Mouse (Mus musculus): ENCODE measurements around the gene Ier3. TPM values are rescaled to one million over a fixed set of nuclear protein-coding genes. Genes with fewer than 3 reads are reported as not detected.
A peak's percentile ranks its signal among the peaks of the same experiment; 100 is the strongest.

Ier3 gene
- polyA plus RNA-seq, 1 experiment from 2014 or later, result 15.8 TPM

DNA sequence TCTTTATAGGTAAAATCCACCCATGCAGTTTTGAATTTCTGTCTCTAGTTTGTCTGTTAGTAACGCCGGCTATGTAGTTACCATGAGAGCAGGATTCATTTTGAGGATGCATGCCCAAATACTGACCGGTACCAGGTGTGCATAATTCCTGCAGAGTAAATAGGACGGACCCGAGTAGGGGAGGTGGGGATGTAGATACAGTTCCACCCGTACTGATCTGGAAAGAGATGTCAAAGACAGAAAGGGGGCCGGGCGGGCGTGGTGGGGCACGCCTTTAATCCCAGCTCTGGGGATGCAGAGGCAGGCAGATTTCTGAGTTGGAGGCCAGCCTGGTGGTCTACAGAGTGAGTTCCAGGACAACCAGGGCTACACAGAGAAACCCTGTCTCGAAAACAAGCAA, 20.5 kb downstream of the Ier3 start:
- WGBS (ENCODE audit: insufficient replicate concordance), result 12% methylated on average over 11 of the region's 11 CpGs
- Histone ChIP-seq H3K36me3 (ENCODE audit: control insufficient read depth, insufficient read depth) (peaks cover 20% of the 10 kb centered on the region), H3K9me3 (replicated peaks; ENCODE audit: control insufficient read depth, low read length) (no peaks in the 10 kb centered on the region), H3K27ac (ENCODE audit: low read length) (peak overlapping the region; percentile 93), H3K4me3 (ENCODE audit: low read depth, low read length) (peak overlapping the region; percentile 77), H3K4me2 (ENCODE audit: low read depth, low read length) (peak overlapping the region; percentile 86), H3K27me3 (ENCODE audit: control insufficient read depth, insufficient read depth, low read depth, low read length) (no peaks in the 10 kb centered on the region), H3K9ac (ENCODE audit: low read depth, low read length) (peak overlapping the region; percentile 84), H3K4me1 (ENCODE audit: control insufficient read depth, low read depth, low read length) (peaks cover 29% of the 10 kb centered on the region)
- no peak for ATAC-seq (ENCODE audit: low read depth)

DNA sequence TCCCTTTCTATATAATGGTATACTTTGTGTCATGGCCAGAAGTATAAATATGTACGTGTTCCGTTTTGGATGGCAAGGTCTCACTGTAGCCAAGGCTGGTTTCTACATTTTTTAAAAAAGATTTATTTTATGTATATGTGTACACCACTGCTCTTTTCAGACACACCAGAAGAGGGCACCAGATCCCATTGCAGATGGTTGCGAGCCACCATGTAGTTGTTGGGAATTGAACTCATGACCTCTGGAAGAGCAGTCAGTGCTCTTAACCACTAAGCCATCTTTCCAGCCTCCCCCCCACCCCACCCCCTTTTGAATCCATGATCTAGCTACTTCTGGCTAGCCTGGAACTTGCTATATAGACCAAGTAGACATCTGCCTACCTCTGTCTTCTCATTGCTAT, 22.0 kb downstream of the Ier3 start:
- peaks cover 28% of the 10 kb centered on the region for H3K4me1 ChIP-seq (ENCODE audit: control insufficient read depth, low read depth, low read length)
- no peaks in the 10 kb centered on the region for H3K9me3 ChIP-seq (replicated peaks; ENCODE audit: control insufficient read depth, low read length)
- ATAC-seq (ENCODE audit: low read depth), result no peak
- no peak overlapping the region for H3K4me3 ChIP-seq (ENCODE audit: low read depth, low read length)
- 86% methylated on average over 3 of the region's 3 CpGs for WGBS (ENCODE audit: insufficient replicate concordance)
- H3K27ac ChIP-seq (ENCODE audit: low read length), result no peak overlapping the region
- H3K9ac ChIP-seq (ENCODE audit: low read depth, low read length), result no peak overlapping the region
- H3K27me3 ChIP-seq (ENCODE audit: control insufficient read depth, insufficient read depth, low read depth, low read length), result no peaks in the 10 kb centered on the region
- H3K4me2 ChIP-seq (ENCODE audit: low read depth, low read length), result no peak overlapping the region
- H3K36me3 ChIP-seq (ENCODE audit: control insufficient read depth, insufficient read depth), result peaks cover 34% of the 10 kb centered on the region

DNA sequence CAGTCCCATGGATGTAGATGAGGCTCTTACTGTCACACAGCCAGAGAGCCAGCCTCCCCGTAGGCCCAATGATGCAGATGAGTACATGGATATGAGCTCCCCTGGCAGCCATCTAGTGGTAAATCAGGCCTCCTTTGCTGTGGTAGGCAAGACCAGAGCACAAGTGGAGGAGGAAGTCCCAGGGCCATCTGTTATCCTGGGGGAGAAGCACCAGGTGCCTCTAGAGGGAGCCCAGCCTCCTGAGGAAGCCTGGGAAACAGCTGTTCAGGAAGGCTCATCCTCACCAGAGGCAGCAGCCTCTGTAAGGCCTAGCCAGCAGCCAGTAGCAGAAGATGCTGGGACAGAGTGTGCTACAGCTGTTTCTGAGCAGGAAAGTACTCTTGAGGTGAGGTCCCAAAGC, 26.6 kb downstream of the Ier3 start:
- Histone ChIP-seq H3K27me3 (ENCODE audit: control insufficient read depth, insufficient read depth, low read depth, low read length) (no peaks in the 10 kb centered on the region), H3K9ac (ENCODE audit: low read depth, low read length) (no peak overlapping the region), H3K36me3 (ENCODE audit: control insufficient read depth, insufficient read depth) (peaks cover 62% of the 10 kb centered on the region), H3K9me3 (replicated peaks; ENCODE audit: control insufficient read depth, low read length) (no peaks in the 10 kb centered on the region), H3K4me3 (ENCODE audit: low read depth, low read length) (no peak overlapping the region), H3K4me1 (ENCODE audit: control insufficient read depth, low read depth, low read length) (peaks cover 13% of the 10 kb centered on the region), H3K27ac (ENCODE audit: low read length) (no peak overlapping the region), H3K4me2 (ENCODE audit: low read depth, low read length) (no peak overlapping the region)
- peak; percentile 15; the same call in 1 of the 2 replicates for ATAC-seq (ENCODE audit: low read depth)
- WGBS (ENCODE audit: insufficient replicate concordance), result 54% methylated on average over 1 of the region's 1 CpGs

DNA sequence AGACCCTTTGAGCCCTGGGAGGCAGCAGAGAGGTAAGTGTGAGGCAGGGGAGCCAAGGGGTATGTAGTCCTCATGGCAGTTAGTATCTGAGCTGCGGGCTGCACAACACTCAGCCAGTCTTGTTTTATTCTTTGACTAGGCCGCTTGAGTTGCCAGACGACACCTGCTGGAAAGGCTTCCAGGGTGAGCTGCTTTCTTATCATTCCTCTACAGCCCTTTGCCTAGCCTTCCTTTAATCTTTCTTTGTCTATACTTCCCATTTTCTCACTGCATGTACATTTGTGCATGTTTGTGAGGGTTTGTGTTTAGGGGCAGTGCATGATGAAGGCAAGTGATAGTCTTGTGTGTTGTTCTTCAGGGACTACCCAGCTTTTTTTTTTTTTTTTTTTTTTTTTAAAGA, 29.5 kb downstream of the Ier3 start:
- Histone ChIP-seq H3K9me3 (replicated peaks; ENCODE audit: control insufficient read depth, low read length) (no peaks in the 10 kb centered on the region), H3K4me3 (ENCODE audit: low read depth, low read length) (no peak overlapping the region), H3K4me1 (ENCODE audit: control insufficient read depth, low read depth, low read length) (peaks cover 12% of the 10 kb centered on the region), H3K27ac (ENCODE audit: low read length) (peak overlapping the region; percentile 79), H3K36me3 (ENCODE audit: control insufficient read depth, insufficient read depth) (peaks cover 51% of the 10 kb centered on the region), H3K9ac (ENCODE audit: low read depth, low read length) (peak overlapping the region; percentile 5; the same call in 1 of the 2 replicates), H3K4me2 (ENCODE audit: low read depth, low read length) (no peak overlapping the region), H3K27me3 (ENCODE audit: control insufficient read depth, insufficient read depth, low read depth, low read length) (no peaks in the 10 kb centered on the region)
- WGBS (ENCODE audit: insufficient replicate concordance), result 40% methylated on average over 3 of the region's 3 CpGs
- ATAC-seq (ENCODE audit: low read depth), result peak; percentile 67

DNA sequence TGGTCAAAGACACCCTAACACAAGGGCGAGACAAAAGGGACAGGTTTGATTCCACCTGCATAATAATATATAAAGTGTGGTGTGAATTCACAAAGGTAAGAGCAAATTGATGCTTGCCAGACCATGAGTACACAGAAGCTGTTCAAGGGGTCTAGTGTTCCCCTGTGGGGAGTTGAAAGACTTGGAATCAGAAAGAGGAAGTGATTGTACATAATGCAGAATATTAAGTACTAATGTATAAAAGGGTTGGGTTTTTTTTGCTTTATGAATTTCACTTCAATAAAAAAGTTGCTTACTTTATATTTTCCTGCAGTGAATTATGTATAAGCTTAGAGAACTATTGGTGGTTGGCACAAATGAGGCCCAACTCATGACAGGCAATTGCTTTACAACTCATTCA, 37.9 kb downstream of the Ier3 start:
- Histone ChIP-seq H3K4me2 (ENCODE audit: low read depth, low read length) (no peak overlapping the region), H3K27ac (ENCODE audit: low read length) (no peak overlapping the region), H3K9me3 (replicated peaks; ENCODE audit: control insufficient read depth, low read length) (no peaks in the 10 kb centered on the region), H3K36me3 (ENCODE audit: control insufficient read depth, insufficient read depth) (peaks cover 12% of the 10 kb centered on the region), H3K27me3 (ENCODE audit: control insufficient read depth, insufficient read depth, low read depth, low read length) (peaks cover 5% of the 10 kb centered on the region), H3K4me3 (ENCODE audit: low read depth, low read length) (no peak overlapping the region), H3K4me1 (ENCODE audit: control insufficient read depth, low read depth, low read length) (peaks cover 12% of the 10 kb centered on the region), H3K9ac (ENCODE audit: low read depth, low read length) (no peak overlapping the region)
- no peak for ATAC-seq (ENCODE audit: low read depth)
- WGBS (ENCODE audit: insufficient replicate concordance), result 67% methylated on average over 1 of the region's 1 CpGs

DNA sequence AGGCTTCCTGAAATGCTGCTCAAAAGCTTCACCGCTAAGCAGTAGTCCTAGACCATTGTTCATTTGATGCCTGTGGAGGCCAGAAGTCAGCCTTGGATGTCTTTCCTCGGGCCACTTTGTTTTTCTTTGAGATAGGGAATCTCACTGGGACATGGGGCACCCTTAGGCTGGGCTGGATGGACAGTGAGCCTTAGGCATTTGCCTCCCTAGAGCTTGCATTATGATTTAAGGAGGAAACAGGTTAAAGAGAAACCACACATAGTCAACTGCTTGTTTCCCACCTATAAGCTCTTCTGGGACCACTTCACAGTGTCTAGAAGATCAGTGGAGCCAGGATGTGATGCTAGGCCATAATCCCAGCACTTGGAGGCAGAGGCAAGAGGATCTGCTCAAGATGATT, 38.4 kb downstream of the Ier3 start:
- no peaks in the 10 kb centered on the region for H3K9me3 ChIP-seq (replicated peaks; ENCODE audit: control insufficient read depth, low read length)
- no peak for ATAC-seq (ENCODE audit: low read depth)
- H3K4me2 ChIP-seq (ENCODE audit: low read depth, low read length), result no peak overlapping the region
- H3K4me3 ChIP-seq (ENCODE audit: low read depth, low read length), result no peak overlapping the region
- peaks cover 9% of the 10 kb centered on the region for H3K27me3 ChIP-seq (ENCODE audit: control insufficient read depth, insufficient read depth, low read depth, low read length)
- no peak overlapping the region for H3K27ac ChIP-seq (ENCODE audit: low read length)
- H3K9ac ChIP-seq (ENCODE audit: low read depth, low read length), result no peak overlapping the region
- H3K4me1 ChIP-seq (ENCODE audit: control insufficient read depth, low read depth, low read length), result peaks cover 12% of the 10 kb centered on the region
- WGBS (ENCODE audit: insufficient replicate concordance), result 67% methylated on average over 2 of the region's 2 CpGs
- H3K36me3 ChIP-seq (ENCODE audit: control insufficient read depth, insufficient read depth), result peaks cover 12% of the 10 kb centered on the region

DNA sequence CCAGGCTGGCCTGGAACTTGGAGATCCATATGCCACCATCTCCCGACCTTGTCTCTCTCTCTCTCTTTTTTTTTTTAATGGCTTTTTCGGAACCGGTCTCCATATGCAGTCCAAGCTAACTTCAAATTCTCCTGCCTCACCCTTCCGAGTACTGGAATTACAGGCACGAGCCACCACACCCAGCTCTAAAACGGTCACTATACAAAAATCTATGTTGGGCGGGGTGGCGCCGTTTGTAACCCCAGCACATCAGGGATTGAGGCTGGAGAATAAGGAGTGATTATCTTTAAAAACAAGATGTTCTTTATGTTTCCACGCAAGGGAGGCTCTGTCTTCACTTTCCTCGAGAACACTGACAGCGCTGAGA, 39.3 kb downstream of the Ier3 start:
- no peak for ATAC-seq (ENCODE audit: low read depth)
- no peaks in the 10 kb centered on the region for H3K9me3 ChIP-seq (replicated peaks; ENCODE audit: control insufficient read depth, low read length)
- H3K4me2 ChIP-seq (ENCODE audit: low read depth, low read length), result peak overlapping the region; percentile 68
- WGBS (ENCODE audit: insufficient replicate concordance), result 7% methylated on average over 12 of the region's 12 CpGs
- H3K27ac ChIP-seq (ENCODE audit: low read length), result peak overlapping the region; percentile 77; the same call in 1 of the 2 replicates
- H3K4me3 ChIP-seq (ENCODE audit: low read depth, low read length), result peak overlapping the region; percentile 84
- H3K27me3 ChIP-seq (ENCODE audit: control insufficient read depth, insufficient read depth, low read depth, low read length), result peaks cover 19% of the 10 kb centered on the region
- H3K4me1 ChIP-seq (ENCODE audit: control insufficient read depth, low read depth, low read length), result peaks cover 22% of the 10 kb centered on the region
- H3K9ac ChIP-seq (ENCODE audit: low read depth, low read length), result peak overlapping the region; percentile 77
- H3K36me3 ChIP-seq (ENCODE audit: control insufficient read depth, insufficient read depth), result peaks cover 12% of the 10 kb centered on the region

DNA sequence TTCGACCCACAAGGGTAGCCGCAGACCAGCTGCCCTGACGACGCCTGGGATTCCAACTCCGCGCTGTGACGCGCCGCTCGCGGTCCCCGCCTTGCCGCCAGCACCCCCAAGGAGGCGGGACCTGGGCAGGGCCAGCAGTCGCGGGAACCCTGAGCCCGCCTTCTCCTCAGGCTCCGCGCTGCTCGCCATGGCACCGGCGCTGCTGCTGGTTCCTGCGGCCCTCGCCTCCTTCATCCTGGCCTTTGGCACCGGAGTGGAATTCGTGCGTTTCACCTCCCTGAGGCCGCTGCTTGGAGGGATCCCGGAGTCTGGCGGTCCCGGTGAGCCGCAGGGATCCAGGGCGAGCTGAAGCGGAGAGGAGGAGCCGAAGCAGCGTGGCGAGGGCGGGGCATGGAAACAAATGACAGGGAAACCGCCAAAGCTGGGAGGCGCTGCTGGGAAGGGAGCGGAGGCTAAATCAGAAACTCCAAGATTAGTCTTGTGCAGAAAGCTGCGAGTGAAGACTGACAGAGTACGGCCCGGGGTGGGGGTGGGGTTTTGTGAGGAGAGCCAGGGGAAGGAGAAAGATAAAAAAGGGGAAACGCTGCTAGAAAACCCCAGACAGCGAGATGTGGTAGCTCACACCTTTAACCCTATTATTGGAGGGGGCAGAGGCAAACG, 39.8 kb downstream of the Ier3 start, which contains the start of gene Nrm:
TSS of gene Nrm (plus strand) at position 121 of the 660 bp plus-strand sequence.
- Histone ChIP-seq H3K4me2 (ENCODE audit: low read depth, low read length) (peak within 1 kb of the TSS; percentile 68), H3K9me3 (replicated peaks; ENCODE audit: control insufficient read depth, low read length) (no peaks in the 10 kb centered on the region), H3K4me1 (ENCODE audit: control insufficient read depth, low read depth, low read length) (peaks cover 27% of the 10 kb centered on the region), H3K27ac (ENCODE audit: low read length) (peak within 1 kb of the TSS; percentile 77), H3K36me3 (ENCODE audit: control insufficient read depth, insufficient read depth) (peaks cover 12% of the 10 kb centered on the region), H3K9ac (ENCODE audit: low read depth, low read length) (peak within 1 kb of the TSS; percentile 77), H3K27me3 (ENCODE audit: control insufficient read depth, insufficient read depth, low read depth, low read length) (peaks cover 24% of the 10 kb centered on the region), H3K4me3 (ENCODE audit: low read depth, low read length) (peak within 1 kb of the TSS; percentile 84)
- under 1% methylated on average over 47 of the region's 47 CpGs for WGBS (ENCODE audit: insufficient replicate concordance)
- peak; percentile 94 for ATAC-seq (ENCODE audit: low read depth)

DNA sequence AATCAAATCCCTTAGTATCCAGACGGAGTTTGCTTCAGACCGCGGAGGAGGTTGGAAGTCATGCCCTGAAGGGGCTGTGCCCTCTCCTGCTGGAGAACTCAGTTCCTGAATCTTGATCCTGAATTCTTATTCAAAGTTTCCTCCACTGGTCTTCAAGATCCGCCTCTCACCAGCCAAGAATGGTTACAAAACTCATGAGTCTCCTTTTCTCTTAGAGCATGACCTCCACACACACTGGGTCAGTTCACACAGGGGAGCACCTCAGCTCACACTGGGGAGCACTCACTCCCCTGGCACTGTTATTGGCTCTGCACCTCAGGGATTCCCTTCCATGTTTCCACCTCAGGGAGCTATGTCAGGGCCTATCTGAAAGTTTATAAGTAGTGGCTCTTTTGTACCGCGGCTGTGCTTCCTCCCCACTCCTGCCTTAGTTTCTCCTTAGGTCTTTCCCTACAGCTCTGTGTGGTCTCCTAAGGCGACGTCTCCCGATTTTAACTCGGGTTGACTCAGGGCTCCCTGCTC, 43.4 kb downstream of the Ier3 start:
- H3K9ac ChIP-seq (ENCODE audit: low read depth, low read length), result no peak overlapping the region
- H3K9me3 ChIP-seq (replicated peaks; ENCODE audit: control insufficient read depth, low read length), result no peaks in the 10 kb centered on the region
- H3K4me2 ChIP-seq (ENCODE audit: low read depth, low read length), result peak overlapping the region; percentile 79
- H3K27ac ChIP-seq (ENCODE audit: low read length), result peak overlapping the region; percentile 78; the same call in 1 of the 2 replicates
- H3K4me1 ChIP-seq (ENCODE audit: control insufficient read depth, low read depth, low read length), result peaks cover 29% of the 10 kb centered on the region
- H3K36me3 ChIP-seq (ENCODE audit: control insufficient read depth, insufficient read depth), result no peaks in the 10 kb centered on the region
- 33% methylated on average over 10 of the region's 10 CpGs for WGBS (ENCODE audit: insufficient replicate concordance)
- ATAC-seq (ENCODE audit: low read depth), result no peak
- peaks cover 59% of the 10 kb centered on the region for H3K27me3 ChIP-seq (ENCODE audit: control insufficient read depth, insufficient read depth, low read depth, low read length)
- H3K4me3 ChIP-seq (ENCODE audit: low read depth, low read length), result peak overlapping the region; percentile 57

Measured in liver, embryonic 16.5 days (tissue).